Mouse (Mus musculus): Measurements from ENCODE around the gene Hip1r.

Gene Hip1r

GRCm38 (mm10) chr5:123996194-123996593 is 22.8 kb downstream of the Hip1r start:
- CTCF ChIA-PET = interaction anchor here (0.5 kb wide), 1 partner anchor 327 kb away, joined by 7 read pairs; no protein-coding TSS in a partner anchor

DNA sequence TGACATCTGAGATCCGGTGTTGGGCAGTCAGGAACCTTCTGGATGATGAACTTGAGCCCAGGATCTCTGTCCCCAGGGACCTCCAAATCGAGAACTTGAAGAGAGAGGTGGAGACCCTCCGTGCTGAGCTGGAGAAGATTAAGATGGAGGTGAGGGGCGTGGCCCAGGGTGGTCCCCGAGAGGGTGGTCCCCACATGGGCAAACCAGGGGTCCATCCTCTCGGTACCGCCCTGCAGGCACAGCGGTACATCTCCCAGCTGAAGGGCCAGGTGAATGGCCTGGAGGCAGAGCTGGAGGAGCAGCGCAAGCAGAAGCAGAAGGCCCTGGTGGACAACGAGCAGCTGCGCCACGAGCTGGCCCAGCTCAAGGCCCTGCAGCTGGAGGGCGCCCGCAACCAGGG is 23.3 kb downstream of the Hip1r start:
- CTCF ChIA-PET = interaction anchor here (0.5 to 1.3 kb wide), 2 partner anchors 88 to 327 kb away, joined by 6 to 7 read pairs; no protein-coding TSS in a partner anchor

GRCm38 (mm10) chr5:123997211-123997751 is 23.9 kb downstream of the Hip1r start:
- CTCF ChIA-PET = interaction anchor here (1.3 kb wide), 1 partner anchor 87 kb away, joined by 6 read pairs; no protein-coding TSS in a partner anchor

GRCm38 (mm10) chr5:123997811-123998210 is 24.4 kb downstream of the Hip1r start:
- CTCF ChIA-PET = interaction anchor here (1.3 kb wide), 1 partner anchor 87 kb away, joined by 6 read pairs; no protein-coding TSS in a partner anchor

DNA sequence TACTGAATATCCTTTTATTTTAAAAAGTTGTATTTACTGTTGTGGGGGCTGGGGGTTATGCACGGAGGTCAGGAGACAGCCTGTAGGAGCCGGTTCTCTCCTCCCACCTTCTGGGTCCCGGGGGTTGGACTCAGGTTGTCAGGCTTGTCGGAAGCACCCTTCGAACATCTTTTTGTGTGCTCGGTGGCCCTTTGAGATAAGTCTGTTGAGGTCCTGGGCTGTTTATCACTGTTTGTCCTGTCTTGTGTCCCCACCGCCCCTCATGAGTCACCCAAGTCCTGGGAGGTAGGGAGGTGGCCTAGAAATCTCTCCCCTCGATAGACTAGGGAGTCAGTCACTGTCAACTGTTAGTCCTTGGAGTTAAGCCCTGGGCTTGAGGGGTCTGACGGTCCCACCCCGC is 24.9 kb downstream of the Hip1r start:
- CTCF ChIA-PET = interaction anchor here (0.6 to 0.8 kb wide), 2 partner anchors 21 to 53 kb away, joined by 3 read pairs; no protein-coding TSS in a partner anchor

DNA sequence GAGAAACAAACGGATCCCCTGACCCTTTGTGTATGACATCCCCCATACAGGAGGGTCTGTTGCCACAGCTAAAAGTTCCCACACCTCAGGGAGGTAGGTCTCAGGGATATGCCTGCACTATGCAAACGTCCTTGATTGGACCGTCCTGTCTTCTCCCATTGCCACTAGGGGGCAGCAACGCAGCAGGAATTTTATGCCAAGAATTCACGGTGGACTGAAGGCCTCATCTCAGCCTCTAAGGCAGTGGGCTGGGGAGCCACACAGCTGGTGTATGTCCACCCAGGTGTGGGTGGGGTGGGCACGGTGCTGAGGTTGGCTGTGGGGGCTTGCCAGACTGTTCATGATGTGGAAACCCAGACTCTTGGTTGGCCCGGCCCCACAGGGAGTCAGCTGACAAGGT is 27.4 kb downstream of the Hip1r start:
- CTCF ChIA-PET = interaction anchor here (0.5 to 1.7 kb wide), 5 partner anchors 19 to 84 kb away, joined by 3 to 12 read pairs (median 3); no protein-coding TSS in a partner anchor

DNA sequence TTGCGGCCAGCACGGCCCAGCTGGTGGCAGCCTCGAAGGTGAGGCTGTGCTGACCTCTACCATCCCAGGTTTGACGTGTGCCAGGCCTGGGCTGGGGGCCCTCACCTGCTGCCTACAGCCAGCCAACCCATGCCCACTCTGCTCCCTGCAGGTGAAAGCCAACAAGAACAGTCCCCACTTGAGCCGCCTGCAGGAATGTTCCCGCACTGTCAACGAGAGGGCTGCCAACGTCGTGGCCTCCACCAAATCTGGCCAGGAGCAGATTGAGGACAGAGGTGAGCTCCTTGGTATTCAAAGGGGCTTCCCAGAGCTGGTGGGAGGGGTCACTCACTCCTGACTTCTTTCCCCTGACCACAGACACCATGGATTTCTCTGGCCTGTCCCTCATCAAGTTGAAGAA is 27.8 kb downstream of the Hip1r start:
- CTCF ChIA-PET = interaction anchor here (0.7 to 1.7 kb wide), 5 partner anchors 12 to 84 kb away, joined by 3 to 9 read pairs (median 3); no protein-coding TSS in a partner anchor

DNA sequence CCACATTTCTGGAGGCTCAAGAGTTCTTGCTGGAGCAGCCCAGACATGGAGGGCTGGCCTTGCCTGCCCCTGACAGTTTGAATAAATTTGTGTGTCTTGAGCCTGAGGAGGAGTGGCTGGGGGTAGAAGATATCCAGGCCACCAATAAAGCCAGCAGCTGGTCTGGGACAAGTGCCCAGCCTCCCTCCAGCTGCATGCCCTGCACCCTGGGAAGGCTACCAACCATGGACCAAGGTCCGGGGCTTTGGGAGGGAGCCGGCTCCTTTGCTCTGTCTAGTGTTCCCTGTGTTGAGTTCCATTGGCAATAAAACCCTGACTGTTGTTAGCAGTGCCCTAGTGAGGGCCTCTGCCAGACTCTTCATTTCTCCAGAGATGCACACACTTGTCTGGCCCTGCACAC is 29.4 kb downstream of the Hip1r start:
- CTCF ChIA-PET = interaction anchor here (0.6 to 1.6 kb wide), 2 partner anchors 26 to 72 kb away, joined by 3 read pairs; no protein-coding TSS in a partner anchor

DNA sequence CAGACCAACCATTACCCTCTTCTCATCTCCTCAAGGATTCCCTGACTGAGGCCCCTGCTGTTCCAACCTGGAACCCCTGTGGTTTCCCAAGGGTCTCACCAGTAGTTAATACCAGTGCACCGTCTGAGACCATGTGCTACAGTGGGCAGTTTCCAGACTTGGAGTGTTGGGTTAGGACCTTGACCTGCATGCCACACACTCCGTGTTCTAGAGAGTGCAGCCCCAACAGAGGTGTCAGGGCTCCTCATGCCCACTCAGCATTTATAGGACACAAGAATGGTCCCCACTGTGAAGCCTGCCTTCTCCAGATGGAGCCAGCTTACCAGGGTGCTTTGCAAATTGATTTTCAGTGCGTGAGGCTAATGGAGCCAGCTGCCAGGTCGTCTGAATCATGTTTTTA is 29.9 kb downstream of the Hip1r start:
- CTCF ChIA-PET = interaction anchor here (1.6 kb wide), 1 partner anchor 15 kb away, joined by 4 read pairs; no protein-coding TSS in a partner anchor

DNA sequence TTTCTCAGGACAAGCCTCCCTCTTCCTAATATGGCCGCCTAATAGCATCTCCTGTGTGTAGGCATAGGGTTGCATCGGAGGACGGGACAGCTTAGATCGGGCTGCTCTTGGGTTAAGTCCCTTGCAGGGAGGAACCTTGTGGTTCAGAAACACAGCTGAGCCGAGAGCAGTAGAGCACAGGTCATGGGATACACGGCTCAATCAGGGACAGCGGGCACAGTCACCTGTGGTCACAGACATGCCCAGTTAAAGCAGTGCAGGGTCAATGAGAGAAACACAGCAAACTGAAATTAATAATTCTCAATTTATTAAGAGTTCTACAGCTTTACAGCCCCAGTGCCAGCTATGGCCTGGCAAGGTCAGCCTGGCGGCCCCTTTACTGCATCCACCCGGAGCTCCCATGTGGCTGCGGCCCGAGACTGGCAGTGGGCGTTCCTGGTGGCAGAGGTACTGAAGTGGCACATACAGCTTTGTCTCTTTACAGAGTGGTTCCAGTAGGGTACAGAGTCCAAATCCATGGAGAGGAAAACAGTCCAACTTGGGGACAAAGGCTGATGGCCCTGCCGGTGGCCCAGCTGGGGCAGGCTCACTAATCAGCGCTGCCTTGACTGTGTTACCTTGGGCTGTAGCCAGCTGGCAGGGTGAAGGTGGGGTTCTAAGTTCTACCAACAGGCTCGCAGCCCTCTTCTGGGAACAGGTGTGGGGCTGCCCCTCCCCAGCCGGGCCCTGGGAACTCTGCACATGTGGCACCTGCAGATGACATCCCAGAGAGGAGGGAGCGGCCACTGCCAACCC is 31.1 kb downstream of the Hip1r start:
- CTCF ChIA-PET = interaction anchor here (0.7 to 1.6 kb wide), 4 partner anchors 10 to 1354 kb away, joined by 3 to 4 read pairs (median 4); no protein-coding TSS in a partner anchor

DNA sequence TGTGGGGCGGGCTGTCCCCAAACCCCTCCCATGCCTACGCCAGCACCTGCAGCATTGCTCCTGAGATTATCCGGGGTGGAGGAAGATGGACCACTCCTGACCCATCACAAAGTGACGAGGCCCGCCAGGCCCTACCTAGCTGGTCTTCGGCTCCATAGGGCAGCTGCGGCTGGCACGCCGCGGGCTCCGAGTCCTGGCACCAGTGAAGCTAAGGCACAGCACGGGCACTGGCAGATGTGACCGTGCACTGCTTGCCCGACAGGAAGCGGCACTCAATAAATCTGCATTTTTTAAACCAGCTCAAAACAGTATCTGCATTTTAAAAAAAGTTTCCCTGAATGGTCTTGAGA is 31.7 kb downstream of the Hip1r start:
- CTCF ChIA-PET = interaction anchor here (0.7 to 1.6 kb wide), 4 partner anchors 13 to 1355 kb away, joined by 3 to 4 read pairs (median 4); no protein-coding TSS in a partner anchor

DNA sequence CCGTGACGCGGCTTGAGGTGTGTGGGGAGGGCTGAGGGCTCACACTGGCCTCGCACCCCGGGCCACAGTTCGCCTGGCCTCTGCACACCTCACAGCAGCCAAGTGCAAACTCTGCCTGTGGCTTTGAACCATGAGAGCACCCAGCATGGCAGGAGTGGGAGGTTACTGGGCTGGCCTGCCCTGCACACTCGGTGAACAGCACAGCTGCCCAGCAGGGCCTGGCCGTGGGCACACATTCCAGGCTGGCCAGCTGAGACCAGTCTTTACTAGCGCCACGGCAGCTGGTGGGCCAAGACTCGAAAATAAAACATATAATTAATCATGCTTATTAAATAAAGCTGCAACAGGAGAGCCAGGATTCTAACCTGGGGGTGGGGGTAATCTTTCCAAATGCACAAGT is 32.2 kb downstream of the Hip1r start:
- CTCF ChIA-PET = interaction anchor here (0.7 to 0.9 kb wide), 2 partner anchors 77 to 1355 kb away, joined by 3 to 4 read pairs; no protein-coding TSS in a partner anchor

GRCm38 (mm10) chr5:124006082-124006873 is 32.9 kb downstream of the Hip1r start:
- CTCF ChIA-PET = interaction anchor here (0.6 to 0.9 kb wide), 2 partner anchors 14 to 77 kb away, joined by 3 to 4 read pairs; no protein-coding TSS in a partner anchor

- CTCF ChIA-PET = no interaction called here
Measured at GRCm38 (mm10) chr5:124006891-124007491, 33.6 kb downstream of the Hip1r start.

GRCm38 (mm10) chr5:124010077-124010476 is 36.6 kb downstream of the Hip1r start:
- CTCF ChIA-PET = no interaction called here

GRCm38 (mm10) chr5:124010910-124011655 is 37.7 kb downstream of the Hip1r start:
- CTCF ChIA-PET = interaction anchor here (1.2 kb wide), 1 partner anchor 11 kb away, joined by 5 read pairs; no protein-coding TSS in a partner anchor

GRCm38 (mm10) chr5:124011927-124012326 is 38.5 kb downstream of the Hip1r start:
- CTCF ChIA-PET = interaction anchor here (1.2 kb wide), 1 partner anchor 10 kb away, joined by 5 read pairs; no protein-coding TSS in a partner anchor

GRCm38 (mm10) chr5:124012885-124013284 is 39.5 kb downstream of the Hip1r start:
- CTCF ChIA-PET = interaction anchor here (0.6 to 0.9 kb wide), 4 partner anchors 18 to 1024 kb away, joined by 3 to 17 read pairs (median 3); no protein-coding TSS in a partner anchor

DNA sequence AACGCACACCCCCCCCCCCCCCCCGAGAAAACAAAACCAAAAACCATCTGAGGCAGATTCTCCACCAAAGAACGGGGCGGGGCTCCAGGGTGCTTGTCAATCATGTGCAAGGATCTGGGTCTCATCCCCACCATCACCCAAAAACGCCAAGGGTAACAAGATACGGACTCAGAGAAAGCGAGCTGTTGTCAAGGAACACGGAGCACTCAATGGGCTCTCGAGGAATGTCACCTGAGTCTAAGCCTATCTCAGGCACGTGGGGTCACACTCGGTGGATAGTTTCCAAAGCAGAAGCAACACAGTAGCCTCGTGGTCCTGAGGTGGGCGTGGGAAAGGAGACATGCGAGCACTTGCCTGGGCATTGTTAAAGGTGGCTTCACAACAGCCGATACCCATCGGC is 40.3 kb downstream of the Hip1r start:
- CTCF ChIA-PET = interaction anchor here (0.6 to 0.9 kb wide), 4 partner anchors 14 to 91 kb away, joined by 3 read pairs; no protein-coding TSS in a partner anchor

- CTCF ChIA-PET = interaction anchor here (0.6 to 0.8 kb wide), 4 partner anchors 13 to 97 kb away, joined by 3 to 4 read pairs (median 3); no protein-coding TSS in a partner anchor
Measured at GRCm38 (mm10) chr5:124014180-124014579, 40.8 kb downstream of the Hip1r start.
